Mouse (Mus musculus) thymus, adult 2 months (tissue): ENCODE measurements at regions not wholly inside any gene's neighbourhood (a gene's known extent, or its start where the extent isn't known, plus 50 kb on each side); places are given as distances from the start of the nearest gene placed in this dataset.

ENCODE experiments used
- CTCF ChIP-seq: fragments of 200-500 bp; IDR thresholded peaks from 2 replicates; pipeline ENCODE4 v1.5.1; 2012; ENCODE audit warnings: mild to moderate bottlenecking, control low read depth, low read length, moderate library complexity, borderline replicate concordance; ENCODE audit not compliant: control insufficient read depth, poor library complexity, insufficient read depth; ENCODE audit errors: extremely low read depth
- POLR2A ChIP-seq: fragments of 200-500 bp; IDR thresholded peaks from 2 replicates; pipeline ENCODE4 v1.6.1; 2012; ENCODE audit warnings: mild to moderate bottlenecking, low read length, control low read depth, moderate library complexity; ENCODE audit not compliant: control insufficient read depth, poor library complexity, insufficient read depth; ENCODE audit errors: extremely low read depth

DNA sequence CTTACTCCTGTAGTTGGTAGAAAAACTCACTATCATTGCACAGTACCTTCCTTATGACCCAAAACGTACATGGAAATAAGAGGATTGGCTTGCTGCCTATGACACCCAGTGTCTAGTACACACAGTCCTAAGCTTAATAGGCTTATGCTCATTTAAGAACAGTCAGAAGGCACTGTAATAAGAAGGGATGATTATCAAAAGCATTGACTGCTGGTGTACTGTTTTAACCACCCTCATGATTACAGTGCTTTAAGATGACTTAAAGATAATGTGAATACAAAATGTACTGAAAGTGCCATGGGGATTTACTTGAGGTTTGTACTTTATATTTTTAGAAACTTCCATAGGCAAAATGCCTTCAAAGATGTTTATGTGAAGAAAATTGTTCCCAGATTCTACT lies 586.0 kb upstream of the 4930452B06Rik start:
- TF ChIP-seq CTCF (no peak), POLR2A (no peak)
